Mouse (Mus musculus) liver, embryonic 14.5 days (tissue): ENCODE measurements around the gene Tpx2.

ENCODE experiments used
- CTCF ChIP-seq: IDR thresholded peaks from 2 replicates; pipeline ENCODE4 v1.5.1; 2016; ENCODE audit warnings: antibody characterized with exemption, low read depth, control low read depth
- EP300 ChIP-seq: IDR thresholded peaks from 2 replicates; pipeline ENCODE4 v1.6.1; 2016; ENCODE audit warnings: antibody characterized with exemption, low read depth

- TF ChIP-seq EP300: no peak
- TF ChIP-seq CTCF: no peak
Measured at GRCm38 (mm10) chr2:152880898-152881297, 33.1 kb downstream of the Tpx2 start.
